Mouse (Mus musculus) lung, postnatal 14 days (tissue): ENCODE data around the gene Runx2.

Experiments
- DNase-seq: peaks from one replicate; pipeline ENCODE4 v3.0.0; 2021

Runx2 gene

DNA sequence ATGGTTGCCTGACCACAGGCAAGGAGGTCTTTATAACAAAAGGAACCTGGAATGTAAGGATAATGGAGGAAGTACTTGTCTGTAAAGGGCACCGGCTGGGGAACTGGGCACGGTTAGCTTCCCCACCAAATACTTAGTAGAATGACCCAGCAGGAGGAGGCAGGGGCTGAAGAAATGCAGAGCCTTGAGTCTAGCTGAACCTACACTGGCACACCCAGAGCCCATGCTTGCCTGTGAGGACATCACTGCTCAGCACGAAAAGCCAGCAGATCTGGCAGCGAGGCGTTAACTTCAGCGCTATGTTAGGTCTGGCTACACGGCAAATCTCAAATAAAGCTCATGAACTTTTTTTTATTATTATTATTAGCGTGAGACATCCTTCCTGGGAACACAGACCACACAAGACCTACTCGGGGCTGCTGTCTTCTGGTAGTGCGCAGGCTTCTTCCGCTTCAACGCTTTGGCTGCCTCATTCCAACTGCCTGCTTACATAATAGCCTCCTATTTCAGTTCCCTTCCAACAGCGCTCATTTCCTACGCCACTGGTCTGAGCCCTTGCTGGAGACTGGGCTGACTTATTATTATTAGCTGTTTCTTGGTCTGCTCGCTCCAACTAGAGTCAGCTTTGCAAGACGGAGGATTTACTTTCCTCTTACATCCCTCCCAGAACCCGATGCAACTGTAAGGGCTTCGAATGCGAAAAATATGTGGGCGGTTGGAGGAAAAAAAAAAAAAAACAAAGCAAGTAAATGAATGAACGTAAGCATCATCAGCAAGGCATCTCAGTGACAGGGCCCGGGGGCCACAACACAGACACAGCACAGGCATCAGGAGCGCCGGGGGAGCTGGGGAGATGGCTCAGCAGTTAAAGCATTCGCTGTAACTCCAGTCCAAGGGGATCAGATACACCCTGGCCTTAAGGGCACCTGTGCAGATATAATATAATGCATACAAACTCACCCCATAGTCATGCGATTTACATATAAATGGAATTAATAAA, 200.6 kb downstream of the Runx2 start:
- DNase-seq, result peak; percentile 42

DNA sequence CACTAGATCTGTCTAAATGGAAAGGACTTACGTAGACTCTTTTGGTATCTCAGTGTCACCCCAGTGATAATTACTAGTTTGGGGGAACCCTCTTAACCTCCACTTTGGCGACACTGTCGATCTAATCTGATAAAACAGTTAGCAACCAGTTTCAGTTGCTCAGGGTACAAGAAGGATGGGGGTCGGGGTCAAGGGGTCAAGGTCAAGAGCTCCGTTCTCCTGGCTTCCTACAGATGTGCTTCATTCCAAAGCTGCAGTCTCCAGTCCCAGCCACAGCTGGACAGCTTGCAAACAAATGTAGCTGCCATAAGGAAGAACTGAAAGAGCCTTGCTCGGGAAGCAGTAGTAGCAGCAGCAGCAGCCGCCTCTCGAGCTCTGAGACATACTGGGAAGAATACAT, 202.0 kb downstream of the Runx2 start:
- DNase-seq, result no peak

DNA sequence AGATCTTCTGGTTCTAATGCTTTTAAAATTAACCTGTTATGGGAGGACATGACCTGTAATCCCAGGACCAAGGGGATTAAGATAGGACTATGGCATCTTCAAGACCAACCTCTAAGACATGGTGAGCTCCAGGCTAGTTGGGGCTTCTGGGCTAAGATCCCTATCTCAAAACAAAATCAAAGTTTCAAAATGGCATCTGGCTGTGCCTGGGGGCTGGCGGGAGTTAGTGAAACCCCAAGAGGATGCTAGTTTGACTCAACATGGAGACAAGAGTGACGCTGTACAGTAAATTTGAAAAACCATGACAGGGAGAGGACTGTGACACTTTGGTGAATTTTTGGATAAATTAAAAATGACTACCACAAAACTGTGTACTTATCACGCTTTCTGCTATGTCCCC, 202.6 kb downstream of the Runx2 start:
- no peak for DNase-seq

DNA sequence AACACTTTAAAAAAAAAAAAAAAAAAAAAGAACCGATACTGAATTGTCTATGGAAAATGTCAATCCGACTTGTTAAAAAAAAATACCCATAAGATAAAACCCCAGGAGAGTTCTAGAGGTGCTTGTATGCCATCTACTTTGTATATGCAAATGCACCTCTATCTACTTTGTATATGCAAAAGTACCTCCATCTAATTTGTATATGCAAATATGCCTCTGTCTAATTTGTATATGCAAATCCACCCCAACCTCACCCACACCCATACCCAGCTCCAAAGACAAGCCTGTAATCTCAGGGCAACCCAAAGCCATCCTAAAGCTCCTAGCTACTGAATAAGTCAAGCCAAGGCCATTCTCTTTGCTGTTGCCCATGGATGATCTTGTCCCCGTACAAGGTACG, 203.1 kb downstream of the Runx2 start:
- no peak for DNase-seq

DNA sequence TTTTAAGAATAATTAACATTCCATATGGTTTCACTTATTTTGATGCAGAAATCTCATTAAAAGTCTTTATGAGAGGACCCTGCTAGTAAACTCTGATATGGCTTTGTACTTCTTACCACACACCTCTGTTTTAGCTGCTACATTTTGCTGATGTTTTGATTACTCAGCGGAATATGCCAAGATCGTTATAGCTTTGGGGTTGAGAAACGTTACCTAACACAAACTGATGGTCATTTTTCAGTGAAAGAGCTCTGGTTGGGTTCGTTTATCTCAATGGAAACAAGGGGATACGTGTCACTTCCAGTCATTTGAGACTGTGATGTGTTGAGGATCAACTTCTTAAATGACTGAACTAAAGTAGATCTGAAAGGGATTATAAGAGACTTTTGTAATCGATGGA, 203.8 kb downstream of the Runx2 start:
- no peak for DNase-seq

DNA sequence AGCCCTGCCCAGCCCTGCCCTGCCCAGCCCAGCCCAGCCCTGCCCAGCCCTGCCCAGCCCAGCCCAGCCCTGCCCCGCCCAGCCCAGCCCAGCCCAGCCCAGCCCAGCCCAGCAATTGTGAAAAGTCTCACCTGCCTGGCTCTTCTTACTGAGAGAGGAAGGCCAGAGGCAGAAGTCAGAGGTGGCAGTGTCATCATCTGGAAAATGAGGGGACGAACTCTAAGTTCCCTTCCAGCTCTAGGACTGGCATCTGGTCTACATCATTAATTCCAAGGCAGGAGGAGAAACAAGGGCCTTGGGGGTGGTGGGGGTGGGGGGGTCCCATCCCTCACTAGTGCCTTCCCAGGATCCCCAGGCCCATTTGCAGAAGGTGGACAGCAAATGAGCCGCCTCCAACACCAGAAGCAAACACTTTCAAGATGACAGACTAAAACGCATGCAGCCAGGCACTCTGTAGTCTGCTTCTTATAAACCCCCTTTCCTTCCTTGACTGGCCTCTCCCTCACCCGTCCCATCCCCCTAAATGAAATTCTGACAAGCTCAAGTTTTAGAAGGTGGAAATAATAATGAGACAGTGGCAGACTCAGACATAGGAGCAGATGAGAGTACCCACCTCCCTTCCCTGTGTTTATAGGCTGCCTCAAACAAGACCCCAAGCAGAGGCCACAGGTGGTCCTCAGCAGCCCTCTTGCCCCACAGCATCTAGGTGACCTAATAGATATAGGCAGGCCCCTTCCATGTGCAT, 204.5 kb downstream of the Runx2 start:
- no peak for DNase-seq

DNA sequence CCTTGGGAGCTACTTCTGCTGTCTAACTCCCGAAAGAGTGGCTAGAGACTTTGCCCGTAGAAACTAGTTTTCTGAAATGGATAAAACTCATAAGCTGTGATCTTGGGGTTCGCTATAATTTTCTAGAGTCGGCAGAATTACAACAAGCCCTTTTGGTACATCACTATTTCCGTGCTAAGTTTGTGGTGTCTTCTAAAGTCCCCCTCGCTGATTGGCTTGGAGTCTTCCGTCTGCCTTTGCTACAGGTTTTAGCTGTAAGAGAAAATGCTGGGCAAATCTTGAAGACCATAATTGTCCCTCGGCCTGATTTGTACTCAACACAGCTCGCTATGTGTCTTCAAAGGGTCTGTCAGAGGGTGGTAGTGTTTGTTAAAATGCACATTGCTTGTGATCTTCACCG, 205.2 kb downstream of the Runx2 start:
- DNase-seq, result no peak

DNA sequence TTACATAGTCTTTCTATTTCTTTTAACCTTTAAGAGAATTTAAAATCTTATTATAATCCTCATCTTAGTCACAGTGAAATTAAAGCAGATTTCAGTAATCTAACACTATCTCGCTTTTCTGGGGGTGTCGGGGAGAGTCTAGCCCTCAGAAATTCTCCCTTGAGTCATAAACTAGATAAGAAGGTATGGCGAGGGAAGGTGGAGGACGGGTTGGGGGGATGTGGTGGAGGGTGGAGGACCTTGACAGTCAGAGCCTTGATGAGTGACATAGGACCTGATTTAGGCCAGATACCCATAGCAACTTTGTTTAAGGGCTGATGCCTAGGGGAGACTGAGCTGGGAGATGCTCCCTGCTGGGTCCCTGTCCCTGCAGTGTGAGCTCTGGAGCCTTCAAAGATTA, 205.7 kb downstream of the Runx2 start:
- no peak for DNase-seq

DNA sequence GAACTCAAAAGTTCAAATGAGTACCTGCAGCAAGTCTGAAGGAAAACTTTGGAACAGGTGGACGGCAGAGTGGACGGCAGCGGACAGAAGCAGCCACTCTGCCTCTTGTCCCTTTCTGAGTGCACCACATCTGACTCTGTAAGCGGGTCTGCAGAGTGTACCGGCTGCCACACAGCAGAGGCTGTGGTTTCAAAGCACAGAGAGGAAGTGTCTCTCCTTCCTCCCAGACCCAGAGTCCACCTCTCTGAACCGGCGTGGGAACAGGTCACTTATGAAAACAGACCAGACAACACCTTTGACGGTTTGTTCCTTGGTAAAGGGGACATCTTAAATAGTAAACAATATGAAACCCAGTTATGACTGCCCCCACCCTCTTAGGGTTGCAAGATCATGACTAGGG, 207.2 kb downstream of the Runx2 start:
- no peak for DNase-seq

DNA sequence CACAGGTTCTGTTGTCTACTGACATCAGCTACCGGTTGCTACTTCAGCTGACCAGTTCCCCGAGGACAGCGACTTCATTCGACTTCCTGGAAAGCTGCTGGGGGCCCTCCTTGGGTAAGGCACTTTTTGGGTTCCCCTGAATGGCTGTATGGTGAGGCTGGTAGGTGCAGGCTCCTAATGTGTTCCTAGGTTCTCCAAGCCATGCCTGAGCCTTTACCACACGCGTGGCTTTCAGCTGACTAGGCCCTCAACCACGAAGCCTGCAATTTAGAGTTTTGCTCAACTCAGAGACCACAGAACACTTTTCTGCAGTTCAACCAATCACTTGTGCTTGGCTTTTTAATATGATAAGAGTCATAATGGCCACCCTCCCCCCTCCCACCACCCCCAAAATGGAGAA, 208.4 kb downstream of the Runx2 start:
- no peak for DNase-seq

DNA sequence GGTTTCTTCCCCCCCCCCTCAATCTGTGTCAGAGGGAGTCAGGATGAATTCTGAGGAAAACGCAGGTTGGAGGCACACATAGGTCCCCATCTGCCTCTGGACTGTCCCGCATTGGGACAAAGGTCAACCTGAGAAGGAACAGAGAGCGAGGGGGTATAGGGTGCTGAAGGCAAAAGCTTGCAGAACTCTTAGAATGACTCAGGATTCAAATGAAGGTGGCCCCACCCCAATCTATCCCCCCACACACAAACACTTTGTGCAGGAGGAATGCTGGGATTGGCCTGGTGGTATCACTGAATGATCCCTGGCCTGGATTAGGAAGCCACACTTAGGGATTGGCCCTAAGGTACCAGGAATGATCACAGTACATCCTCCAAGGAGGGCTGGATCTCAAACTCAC, 208.8 kb downstream of the Runx2 start:
- DNase-seq, result no peak

DNA sequence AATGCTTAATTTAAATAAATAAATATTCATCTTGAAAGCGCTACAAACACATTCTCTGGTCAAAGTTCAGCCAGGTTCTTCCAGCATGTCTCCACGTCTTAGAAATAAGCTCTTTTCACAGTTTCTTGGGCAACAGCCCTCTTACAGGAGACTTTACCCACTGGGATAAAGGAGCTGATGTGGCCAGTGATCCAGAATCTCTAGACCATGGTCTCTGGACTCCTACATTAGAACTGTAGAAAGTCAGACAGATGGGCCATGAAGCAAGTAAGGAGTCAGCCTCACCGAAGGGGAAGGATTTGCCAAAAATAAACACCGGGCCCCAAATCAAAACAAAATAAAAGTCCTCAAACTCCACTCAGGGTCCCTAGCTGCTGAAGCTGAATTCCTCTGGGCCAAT, 211.4 kb downstream of the Runx2 start:
- no peak for DNase-seq

DNA sequence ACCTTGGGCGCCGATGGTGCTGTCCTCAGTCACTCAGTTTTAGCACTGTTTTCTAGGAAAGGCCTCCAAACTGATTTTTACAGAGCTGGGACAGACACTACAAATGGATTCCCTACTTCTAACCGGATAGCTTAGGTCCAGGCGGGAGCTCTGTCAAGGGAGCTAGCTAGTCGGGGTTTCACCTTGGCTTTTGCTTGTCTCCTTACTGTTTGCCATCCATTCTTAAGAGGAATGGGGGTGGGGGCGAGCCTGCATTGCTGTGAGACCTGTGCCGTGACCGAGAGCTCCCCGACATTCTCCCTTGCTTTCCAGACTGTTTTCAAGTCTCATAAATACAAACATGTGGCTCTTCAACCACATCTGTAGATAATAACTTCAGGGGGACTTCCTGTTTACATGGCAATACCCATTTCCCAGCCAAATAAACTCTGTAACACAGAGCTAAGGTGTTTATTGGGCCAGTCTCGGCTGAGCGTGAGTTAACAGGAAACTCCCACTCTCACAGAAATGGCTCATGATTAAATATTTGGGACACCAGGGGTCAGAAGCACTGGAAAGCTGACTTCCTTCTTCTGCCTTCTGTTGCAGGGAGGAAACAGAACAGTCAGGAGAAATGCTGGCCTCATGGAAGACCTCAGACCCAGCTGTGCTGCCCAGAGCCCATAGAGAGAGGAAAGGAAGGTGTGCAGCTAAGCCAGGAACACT, 213.1 kb downstream of the Runx2 start:
- no peak for DNase-seq

DNA sequence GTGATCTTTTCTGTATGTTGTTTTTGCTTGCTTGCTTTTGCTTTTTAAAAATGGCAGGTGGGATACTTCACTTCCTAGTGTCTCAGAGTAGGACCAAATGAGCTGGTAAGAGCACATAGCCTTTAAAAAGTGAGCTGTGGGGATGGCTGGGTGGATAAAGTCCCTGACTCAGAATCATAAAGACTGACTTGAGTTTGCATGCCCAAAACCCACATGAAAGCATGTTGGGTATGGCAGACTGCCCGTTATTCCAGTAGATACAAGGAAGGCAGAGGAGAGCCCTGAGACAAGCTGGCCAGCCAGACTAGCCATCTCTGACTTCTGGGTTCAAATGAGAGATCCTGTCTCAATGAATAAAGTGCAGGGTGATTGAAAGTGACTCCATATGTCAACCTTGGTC, 214.7 kb downstream of the Runx2 start:
- no peak for DNase-seq

DNA sequence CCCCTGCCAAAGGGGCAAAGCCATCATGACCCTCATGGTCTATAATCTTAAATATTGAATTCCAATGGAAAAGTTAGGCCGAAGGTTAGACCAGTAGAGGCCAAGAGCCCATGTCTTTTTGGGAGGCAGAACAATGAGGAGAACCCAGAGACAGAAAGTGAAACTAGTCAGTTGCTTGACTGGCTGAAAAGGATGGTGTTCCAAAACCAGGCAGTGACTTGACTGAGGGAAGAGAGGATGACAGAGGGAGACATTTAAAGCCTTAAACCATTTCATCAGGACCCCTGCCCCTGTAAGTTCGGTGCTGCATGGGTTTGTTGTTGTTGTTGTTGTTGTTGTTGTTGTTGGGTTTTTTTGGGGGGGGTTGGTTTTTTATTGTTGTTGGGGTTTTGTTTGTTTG, 215.5 kb downstream of the Runx2 start:
- no peak for DNase-seq

DNA sequence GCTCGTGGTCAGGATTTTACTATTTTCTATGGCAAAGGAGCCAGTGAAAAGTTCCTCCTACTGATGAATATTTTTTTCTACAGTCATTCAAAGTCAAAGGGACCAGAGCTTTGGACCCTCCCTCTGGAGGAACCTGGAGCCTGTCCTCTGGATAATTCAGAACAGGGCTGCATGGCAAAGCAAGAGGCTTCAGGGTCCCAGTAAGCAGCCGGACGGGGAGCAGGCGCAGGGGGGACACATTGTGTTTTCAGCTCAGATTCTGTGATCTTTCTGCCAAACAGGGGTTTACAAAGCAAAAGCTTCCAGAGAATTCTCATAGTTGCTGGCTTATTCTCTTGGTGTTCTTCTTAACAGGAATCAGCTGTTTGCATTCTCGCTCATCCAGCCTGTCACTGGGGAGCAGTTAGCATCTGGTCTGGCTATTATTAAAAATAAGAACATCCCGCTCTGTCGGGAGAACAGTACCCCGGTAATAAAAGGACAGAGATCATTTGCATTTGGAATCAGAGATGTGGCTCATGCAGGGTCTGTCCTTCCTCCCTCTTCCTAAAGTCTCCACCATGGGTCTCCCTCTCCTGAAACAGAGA, 216.6 kb downstream of the Runx2 start:
- DNase-seq, result no peak

DNA sequence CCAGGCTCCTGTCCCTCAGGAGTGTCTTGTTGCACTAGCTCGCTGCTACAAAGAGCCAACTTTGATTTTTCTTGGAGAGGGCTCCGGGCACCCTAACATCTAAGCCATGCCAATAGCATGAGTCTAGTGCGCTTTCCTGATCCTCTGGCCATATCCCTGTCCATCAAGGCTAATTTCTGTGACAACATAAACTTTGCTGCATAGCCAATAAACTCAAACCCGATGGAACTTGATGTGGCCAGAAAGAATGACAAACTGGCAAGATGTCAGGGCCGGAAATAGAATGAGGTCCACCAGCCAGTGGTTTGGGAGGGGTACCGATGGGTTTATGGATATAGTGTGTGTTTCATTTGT, 221.9 kb downstream of the Runx2 start:
- DNase-seq, result no peak

DNA sequence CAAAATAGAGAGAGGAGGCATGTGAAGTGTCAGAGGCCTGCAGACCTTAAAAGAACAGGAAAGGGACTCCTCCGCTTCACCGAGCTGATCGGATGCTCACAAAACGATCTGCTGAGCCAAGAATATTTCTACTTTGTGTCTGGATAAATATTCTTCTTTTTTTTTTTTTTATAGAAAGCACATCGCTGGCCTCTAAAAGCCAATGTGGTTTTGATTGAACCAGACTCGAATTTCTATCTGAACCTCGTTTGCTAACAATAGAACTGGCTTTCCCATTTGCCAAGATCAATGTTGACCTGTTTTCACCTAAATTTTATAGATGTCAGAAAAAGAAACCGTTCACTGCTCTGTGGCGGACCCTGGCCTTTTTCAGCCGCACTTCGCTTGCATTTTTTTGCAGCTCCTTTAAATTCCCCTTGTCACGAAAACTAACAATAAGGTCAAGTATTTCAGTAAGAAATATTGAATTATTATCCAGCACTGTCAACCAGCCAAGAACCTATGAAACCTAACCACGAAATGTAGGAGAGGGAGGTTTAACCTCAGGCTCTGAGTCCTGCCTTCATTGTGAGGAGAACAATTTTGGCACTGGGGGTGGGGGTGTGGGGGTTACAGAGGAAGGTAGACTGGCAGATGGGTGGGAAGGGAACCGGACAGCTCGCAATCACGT, 222.4 kb downstream of the Runx2 start:
- no peak for DNase-seq

DNA sequence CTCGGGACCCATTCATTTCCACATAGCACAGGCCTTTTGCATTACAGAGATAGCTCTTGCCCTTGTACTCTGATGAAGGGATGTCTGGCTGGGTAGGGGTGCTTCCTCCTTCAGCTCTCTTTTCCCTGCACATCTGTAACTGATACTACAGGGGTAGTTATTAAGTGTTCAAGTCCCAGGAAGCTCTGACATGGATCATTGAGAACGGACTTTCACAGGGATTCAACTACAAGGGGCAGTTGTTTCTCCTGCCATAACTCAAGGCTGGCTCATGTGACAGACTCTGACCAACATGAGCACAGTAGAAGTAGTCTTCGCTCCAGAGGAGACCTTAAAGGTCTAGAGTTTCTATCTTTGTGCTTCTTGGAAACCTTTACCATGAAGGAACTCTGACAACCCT, 226.1 kb downstream of the Runx2 start:
- no peak for DNase-seq

DNA sequence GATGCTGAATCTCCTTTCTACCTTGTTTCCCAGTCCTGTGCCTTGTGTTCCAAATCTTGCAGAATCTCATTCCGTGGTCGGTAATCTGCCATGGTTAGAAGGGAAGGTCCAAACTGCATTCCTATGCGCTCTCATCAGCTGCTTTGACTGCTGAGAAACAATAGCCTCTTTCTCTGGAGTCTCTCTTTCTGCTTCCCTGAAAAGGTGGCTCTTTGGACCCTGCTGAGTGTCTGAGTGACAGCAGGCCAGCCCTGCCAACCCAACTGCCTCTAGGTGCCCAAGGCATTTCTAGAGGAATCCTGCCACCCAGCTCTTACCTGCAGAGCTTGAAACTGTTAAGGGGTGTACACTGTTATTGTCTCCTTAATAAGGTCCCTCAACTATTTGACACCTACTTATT, 226.6 kb downstream of the Runx2 start:
- no peak for DNase-seq

DNA sequence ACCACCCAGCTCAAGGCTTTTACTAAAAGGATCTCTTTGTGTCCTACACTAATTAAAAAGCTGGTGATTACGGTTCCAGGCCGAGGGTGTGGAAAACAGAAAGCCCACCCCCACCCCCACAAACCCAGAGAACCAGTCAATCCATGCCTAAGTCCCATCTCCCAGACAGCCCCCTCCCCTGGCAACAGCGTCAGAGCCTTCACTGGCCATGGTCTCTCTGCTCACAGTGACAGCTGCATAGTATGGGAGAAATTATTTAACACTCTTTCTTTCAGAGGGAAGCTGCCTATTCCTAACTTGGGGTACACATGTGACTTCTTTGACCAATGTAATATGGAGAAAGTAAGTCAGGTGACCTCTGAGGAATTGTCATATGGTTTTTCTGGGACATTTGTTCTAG, 228.4 kb downstream of the Runx2 start:
- DNase-seq, result no peak

DNA sequence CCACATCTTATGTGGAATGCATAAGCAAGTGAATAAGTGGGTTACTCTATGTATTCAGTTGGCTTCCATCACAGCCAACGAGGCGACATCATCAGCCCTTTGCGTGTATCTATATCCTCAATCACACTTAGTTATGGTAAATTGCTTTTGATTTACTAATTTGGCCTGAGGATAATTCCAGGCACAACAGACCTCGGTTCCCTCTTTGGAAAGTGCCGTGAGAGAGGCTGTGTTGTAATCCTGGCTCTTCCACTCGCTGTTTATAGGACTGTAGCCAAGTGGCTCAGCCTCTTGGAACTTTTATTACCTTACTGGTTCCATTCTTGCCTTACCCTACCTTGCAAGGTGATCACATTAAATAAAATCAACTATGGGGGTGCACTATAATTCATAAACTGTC, 229.8 kb downstream of the Runx2 start:
- no peak for DNase-seq

DNA sequence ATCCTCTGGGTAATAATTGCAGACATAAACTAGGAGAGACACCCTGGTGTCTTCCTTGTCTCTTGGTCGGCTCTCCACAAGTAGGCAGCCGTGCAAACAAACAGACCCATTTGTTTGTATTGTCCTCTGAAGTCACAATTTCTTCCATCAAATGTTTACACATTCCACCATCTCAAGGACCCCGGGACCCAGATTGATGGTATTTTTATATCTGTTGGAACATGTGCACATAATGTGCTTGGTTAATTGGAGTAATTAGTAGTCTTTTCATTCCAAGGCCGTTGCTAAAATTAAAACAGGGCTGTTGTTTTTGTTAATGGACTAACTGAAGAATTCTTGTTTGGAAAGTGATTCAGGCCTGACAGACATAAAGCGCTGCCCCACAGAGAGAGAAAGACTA, 236.8 kb downstream of the Runx2 start:
- no peak for DNase-seq
